Mouse (Mus musculus): ENCODE data around the gene Adap2.

- TF ChIP-seq CTCF (IDR thresholded peaks at IDR 0.05; ENCODE audit: extremely low read depth, insufficient read length, insufficient replicate concordance, low read depth, low read length), result no peak
- TF ChIP-seq POLR2A (IDR thresholded peaks at IDR 0.05; ENCODE audit: low read depth, low read length), result peak; percentile 90
Observed at GRCm38 (mm10) chr11:80153857-80154495, at the start of gene Adap2.

Data from small intestine, adult 2 months (tissue).